Mouse (Mus musculus) embryonic facial prominence, embryonic 11.5 days (tissue): Measurements from ENCODE around the gene Tmem33. TPM values are rescaled to one million over a fixed set of nuclear protein-coding genes. Genes with fewer than 3 reads are reported as not detected.

ENCODE experiments used
- ATAC-seq: fragments of 200-750 bp; cut with Nextera tagmentation; replicated peaks from 2 replicates; pipeline ENCODE4 v1.8.0; 2017; ENCODE audit warnings: low read depth; ENCODE audit not compliant: insufficient number of reproducible peaks, low FRiP score, low TSS enrichment
- DNase-seq: peaks from one replicate; pipeline ENCODE4 v3.0.0-alpha.2; 2015; ENCODE audit warnings: low spot score
- H3K27ac ChIP-seq: fragments of 300-500 bp; sonication (generic); replicated peaks from 2 replicates; pipeline ENCODE4 v1.5.1; 2014; ENCODE audit warnings: mild to moderate bottlenecking, low read depth, low read length, control low read depth
- H3K27me3 ChIP-seq: fragments of 300-500 bp; sonication (generic); 2 replicates; pipeline ENCODE4 v1.6.1; 2014; ENCODE audit warnings: mild to moderate bottlenecking, low read length, moderate library complexity, mixed read lengths; ENCODE audit not compliant: control insufficient read depth, insufficient read depth
- H3K36me3 ChIP-seq: fragments of 300-500 bp; sonication (generic); replicated peaks from 2 replicates; pipeline ENCODE4 v1.6.1; 2014; ENCODE audit warnings: low read depth, mild to moderate bottlenecking, low read length, moderate library complexity, mixed read lengths; ENCODE audit not compliant: control insufficient read depth, insufficient read depth
- H3K4me1 ChIP-seq: fragments of 300-500 bp; sonication (generic); 2 replicates; pipeline ENCODE4 v1.6.1; 2014; ENCODE audit warnings: low read length, mixed read lengths; ENCODE audit not compliant: control insufficient read depth, insufficient read depth
- H3K4me2 ChIP-seq: fragments of 300-500 bp; sonication (generic); 2 replicates; pipeline ENCODE4 v1.6.1; 2014; ENCODE audit warnings: low read depth, mild to moderate bottlenecking, control low read depth, low read length, moderate library complexity
- H3K4me3 ChIP-seq: fragments of 300-500 bp; sonication (generic); 2 replicates; pipeline ENCODE4 v1.5.1; 2014; ENCODE audit warnings: low read depth, low read length, control low read depth
- H3K9ac ChIP-seq: fragments of 300-500 bp; sonication (generic); replicated peaks from 2 replicates; pipeline ENCODE4 v1.6.1; 2014; ENCODE audit warnings: mild to moderate bottlenecking, control low read depth, low read length
- H3K9me3 ChIP-seq: fragments of 300-500 bp; sonication (generic); replicated peaks from 2 replicates; pipeline ENCODE4 v1.6.1; 2016; ENCODE audit warnings: mild to moderate bottlenecking, low read length, inconsistent platforms, mixed read lengths; ENCODE audit not compliant: control insufficient read depth
- WGBS: fragments of 180-500 bp; shearing (Covaris S2); extraction: QIAGEN DNeasy Blood & Tissue Kit; methylation state at CpG from one replicate; pipeline ENCODE4 v1.1.7; 2014; 5-methylcytosine and 5-hydroxymethylcytosine counted together
- polyA plus RNA-seq: library from polyadenylated mRNA; unstranded; fragments of >200 nt; fragmentation: Nextera tagmentation; extraction: Ambion mirVana; gene quantifications from 2 replicates; pipeline ENCODE4 v1.2.1, GENCODE M21; 2014

Gene Tmem33
- polyA plus RNA-seq, 1 experiment from 2014 or later = 101 TPM

GRCm38 (mm10) chr5:67260159-67260530, 220 bp upstream of the Tmem33 start:
- no peak; the same call in 1 of the 2 replicates for ATAC-seq
- 0% methylated on average over 9 of the region's 9 CpGs for WGBS
- peak overlapping the region; percentile 84; the same call in 1 of the 2 replicates for H3K27ac ChIP-seq

GRCm38 (mm10) chr5:67262964-67263363, 2.6 kb downstream of the Tmem33 start:
- Histone ChIP-seq H3K27ac (no peak overlapping the region), H3K36me3 (peaks cover 11% of the 10 kb centered on the region), H3K9me3 (no peaks in the 10 kb centered on the region), H3K4me3 (no peak overlapping the region), H3K27me3 (no peaks in the 10 kb centered on the region), H3K4me1 (no peaks in the 10 kb centered on the region), H3K4me2 (no peak overlapping the region), H3K9ac (no peak overlapping the region)
- ATAC-seq (no peak), DNase-seq (no peak)
- 91% methylated on average over 7 of the region's 7 CpGs for WGBS

More at GRCm38 (mm10) chr5:67260159-67260530, 220 bp upstream of the Tmem33 start:
- H3K4me3 ChIP-seq = peak overlapping the region; percentile 88
- H3K9me3 ChIP-seq = no peaks in the 10 kb centered on the region
- H3K4me2 ChIP-seq = peak overlapping the region; percentile 28
- no peaks in the 10 kb centered on the region for H3K27me3 ChIP-seq
- no peak for DNase-seq
- H3K36me3 ChIP-seq = peaks cover 3% of the 10 kb centered on the region; the same call in 1 of the 2 replicates
- peak overlapping the region; percentile 40; the same call in 1 of the 2 replicates for H3K9ac ChIP-seq
- H3K4me1 ChIP-seq = no peaks in the 10 kb centered on the region

- DNase-seq = peak; percentile 20
- Histone ChIP-seq H3K4me2 (no peak overlapping the region), H3K27ac (no peak overlapping the region), H3K9me3 (no peaks in the 10 kb centered on the region), H3K4me1 (no peaks in the 10 kb centered on the region), H3K36me3 (peaks cover 16% of the 10 kb centered on the region), H3K9ac (no peak overlapping the region), H3K27me3 (no peaks in the 10 kb centered on the region), H3K4me3 (no peak overlapping the region)
- 97% methylated on average over 1 of the region's 1 CpGs for WGBS
- no peak for ATAC-seq
Observed at GRCm38 (mm10) chr5:67266106-67266505, 5.7 kb downstream of the Tmem33 start.

- H3K27me3 ChIP-seq = no peaks in the 10 kb centered on the region
- no peak for ATAC-seq
- no peak overlapping the region for H3K9ac ChIP-seq
- H3K9me3 ChIP-seq = no peaks in the 10 kb centered on the region
- H3K36me3 ChIP-seq = peaks cover 16% of the 10 kb centered on the region
- 89% methylated on average over 8 of the region's 8 CpGs for WGBS
- H3K4me3 ChIP-seq = no peak overlapping the region
- H3K27ac ChIP-seq = no peak overlapping the region
- DNase-seq = no peak
- H3K4me2 ChIP-seq = no peak overlapping the region
- no peaks in the 10 kb centered on the region for H3K4me1 ChIP-seq
Observed at GRCm38 (mm10) chr5:67269309-67269708, 8.9 kb downstream of the Tmem33 start.

- H3K4me1 ChIP-seq = no peaks in the 10 kb centered on the region
- no peaks in the 10 kb centered on the region for H3K27me3 ChIP-seq
- H3K4me2 ChIP-seq = no peak overlapping the region
- no peak overlapping the region for H3K4me3 ChIP-seq
- ATAC-seq (no peak), DNase-seq (no peak)
- H3K9ac ChIP-seq = no peak overlapping the region
- H3K9me3 ChIP-seq = no peaks in the 10 kb centered on the region
- 95% methylated on average over 9 of the region's 9 CpGs for WGBS
- H3K27ac ChIP-seq = no peak overlapping the region
- peaks cover under 1% of the 10 kb centered on the region for H3K36me3 ChIP-seq
Observed at GRCm38 (mm10) chr5:67279407-67279806, 19.0 kb downstream of the Tmem33 start.

- H3K4me1 ChIP-seq = no peaks in the 10 kb centered on the region
- no peak overlapping the region for H3K4me3 ChIP-seq
- H3K9ac ChIP-seq = no peak overlapping the region
- H3K4me2 ChIP-seq = no peak overlapping the region
- peaks cover 4% of the 10 kb centered on the region for H3K36me3 ChIP-seq
- H3K9me3 ChIP-seq = no peaks in the 10 kb centered on the region
- H3K27ac ChIP-seq = no peak overlapping the region
- ATAC-seq (no peak), DNase-seq (no peak)
- no peaks in the 10 kb centered on the region for H3K27me3 ChIP-seq
- 90% methylated on average over 4 of the region's 4 CpGs for WGBS
Observed at GRCm38 (mm10) chr5:67279840-67280239, 19.5 kb downstream of the Tmem33 start.

- ATAC-seq (no peak), DNase-seq (no peak)
- Histone ChIP-seq H3K36me3 (peaks cover 6% of the 10 kb centered on the region), H3K4me3 (no peak overlapping the region), H3K27ac (no peak overlapping the region), H3K9ac (no peak overlapping the region), H3K9me3 (no peaks in the 10 kb centered on the region), H3K27me3 (no peaks in the 10 kb centered on the region), H3K4me2 (no peak overlapping the region), H3K4me1 (no peaks in the 10 kb centered on the region)
- 94% methylated on average over 4 of the region's 4 CpGs for WGBS
Observed at GRCm38 (mm10) chr5:67280400-67280799, 20.0 kb downstream of the Tmem33 start.

- Histone ChIP-seq H3K9ac (no peak overlapping the region), H3K4me3 (no peak overlapping the region), H3K27me3 (no peaks in the 10 kb centered on the region), H3K27ac (no peak overlapping the region), H3K4me2 (no peak overlapping the region), H3K36me3 (no peaks in the 10 kb centered on the region), H3K4me1 (no peaks in the 10 kb centered on the region), H3K9me3 (no peaks in the 10 kb centered on the region)
- DNase-seq (no peak), ATAC-seq (no peak)
- 77% methylated on average over 3 of the region's 3 CpGs for WGBS
Observed at GRCm38 (mm10) chr5:67295029-67295428, 34.7 kb downstream of the Tmem33 start.
